Mouse (Mus musculus) midbrain, embryonic 15.5 days (tissue): ENCODE data around the gene Micu1. TPM values are rescaled to one million over a fixed set of nuclear protein-coding genes. Genes with fewer than 3 reads are reported as not detected.

Experiments used
- ATAC-seq: fragments of 200-750 bp; cut with Nextera tagmentation; replicated peaks from 2 replicates; pipeline ENCODE4 v1.8.0; 2017; ENCODE audit warnings: moderate TSS enrichment
- H3K27ac ChIP-seq: fragments of 300-500 bp; sonication (generic); 2 replicates; pipeline ENCODE4 v1.5.1; 2015; ENCODE audit warnings: mild to moderate bottlenecking, inconsistent platforms
- H3K27me3 ChIP-seq: fragments of 300-500 bp; sonication (generic); replicated peaks from 2 replicates; pipeline ENCODE4 v1.6.1; 2015; ENCODE audit warnings: inconsistent platforms
- H3K36me3 ChIP-seq: fragments of 300-500 bp; sonication (generic); replicated peaks from 2 replicates; pipeline ENCODE4 v1.6.1; 2015; ENCODE audit warnings: inconsistent platforms
- H3K4me1 ChIP-seq: fragments of 300-500 bp; sonication (generic); 2 replicates; pipeline ENCODE4 v1.6.1; 2015; ENCODE audit warnings: inconsistent platforms
- H3K4me2 ChIP-seq: fragments of 300-500 bp; sonication (generic); 2 replicates; pipeline ENCODE4 v1.6.1; 2015; ENCODE audit warnings: inconsistent platforms, mild to moderate bottlenecking, moderate library complexity
- H3K4me3 ChIP-seq: fragments of 300-500 bp; sonication (generic); 2 replicates; pipeline ENCODE4 v1.5.1; 2015; ENCODE audit warnings: mild to moderate bottlenecking, inconsistent platforms
- H3K9ac ChIP-seq: fragments of 300-500 bp; sonication (generic); 2 replicates; pipeline ENCODE4 v1.6.1; 2015; ENCODE audit warnings: mild to moderate bottlenecking, inconsistent platforms
- H3K9me3 ChIP-seq: fragments of 300-500 bp; sonication (generic); 2 replicates; pipeline ENCODE4 v1.6.1; 2016; ENCODE audit warnings: inconsistent platforms
- WGBS: fragments of 180-500 bp; shearing (Covaris S2); methylation state at CpG from one replicate; pipeline ENCODE4 v1.1.7; 2015; ENCODE audit warnings: mixed read lengths; 5-methylcytosine and 5-hydroxymethylcytosine counted together
- polyA plus RNA-seq: library from polyadenylated mRNA; unstranded; fragments of >200 nt; fragmentation: Nextera tagmentation; extraction: Ambion mirVana; gene quantifications from 2 replicates; pipeline ENCODE4 v1.2.1, GENCODE M21; 2015

Micu1 gene
- polyA plus RNA-seq, 1 experiment from 2014 or later, result 76.3 TPM

GRCm38 (mm10) chr10:59909357-59909847 lies 207.1 kb downstream of the Micu1 start:
- Histone ChIP-seq H3K4me1 (peaks cover 20% of the 10 kb centered on the region), H3K4me2 (no peak overlapping the region), H3K9me3 (no peaks in the 10 kb centered on the region), H3K9ac (no peak overlapping the region), H3K4me3 (no peak overlapping the region), H3K36me3 (no peaks in the 10 kb centered on the region), H3K27me3 (no peaks in the 10 kb centered on the region), H3K27ac (no peak overlapping the region; the same call in 1 of the 2 replicates)
- no peak for ATAC-seq
- 5% methylated on average over 14 of the region's 14 CpGs for WGBS

GRCm38 (mm10) chr10:59911091-59911490 lies 208.8 kb downstream of the Micu1 start:
- Histone ChIP-seq H3K27ac (no peak overlapping the region), H3K4me2 (peak overlapping the region; percentile 36), H3K4me3 (no peak overlapping the region), H3K4me1 (peaks cover 21% of the 10 kb centered on the region), H3K27me3 (no peaks in the 10 kb centered on the region), H3K9me3 (no peaks in the 10 kb centered on the region), H3K36me3 (no peaks in the 10 kb centered on the region), H3K9ac (no peak overlapping the region)
- no peak for ATAC-seq
- 36% methylated on average over 6 of the region's 6 CpGs for WGBS

DNA sequence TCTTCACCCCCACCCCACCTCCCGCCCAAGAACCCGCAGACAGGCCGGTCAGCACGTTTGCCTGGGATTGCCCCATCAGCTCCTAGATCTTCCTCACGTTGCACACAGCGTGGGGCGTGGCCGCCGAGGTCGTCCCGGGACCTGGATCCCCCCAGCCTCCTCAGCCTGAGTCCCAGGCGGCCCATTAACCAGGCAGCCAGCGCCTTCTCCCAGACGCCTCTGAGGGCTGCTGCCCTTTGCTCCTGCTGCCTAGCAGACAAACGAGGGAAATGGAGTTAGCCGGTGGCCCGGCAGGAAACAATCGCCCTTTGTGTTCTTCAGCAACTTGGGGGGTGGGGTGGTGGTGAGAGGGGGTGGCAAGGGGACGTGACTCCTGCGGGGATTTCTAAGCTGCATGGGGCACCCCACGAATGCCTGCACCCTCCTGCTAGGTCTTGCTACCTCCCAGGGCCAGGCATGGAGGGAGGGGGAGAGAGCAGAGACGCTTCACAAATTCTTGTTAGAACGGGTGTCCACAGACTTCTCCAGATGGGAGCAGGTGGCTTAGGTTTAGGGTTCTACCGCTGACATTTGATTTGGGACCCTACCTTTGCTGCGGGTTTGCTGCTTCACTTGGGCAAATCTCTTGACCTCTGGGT lies 209.4 kb downstream of the Micu1 start:
- Histone ChIP-seq H3K4me3 (no peak overlapping the region), H3K9ac (no peak overlapping the region), H3K36me3 (no peaks in the 10 kb centered on the region), H3K9me3 (no peaks in the 10 kb centered on the region), H3K27me3 (no peaks in the 10 kb centered on the region), H3K27ac (no peak overlapping the region), H3K4me1 (peaks cover 27% of the 10 kb centered on the region), H3K4me2 (peak overlapping the region; percentile 36)
- 4% methylated on average over 24 of the region's 25 CpGs for WGBS
- no peak for ATAC-seq

Other genes with a start within 250 kb of the Micu1 start
- gene Gm10322, start 86.4 kb upstream of the Micu1 start, polyA plus RNA-seq, result not detected in 2 replicates
- 25.9 and 29.8 TPM in 2 replicates for gene Mcu, start 85.8 kb upstream of the Micu1 start, polyA plus RNA-seq
- 18.0 TPM in 2 replicates for gene Dnajb12, start 177.1 kb downstream of the Micu1 start, polyA plus RNA-seq
- 52.6 and 59.4 TPM in 2 replicates for gene Ddit4, start 249.4 kb downstream of the Micu1 start, polyA plus RNA-seq